Mouse (Mus musculus): ENCODE measurements around the gene Susd1.

- no peak for TF ChIP-seq KAT2A (conservative IDR thresholded peaks at IDR 0.05; ENCODE audit: low read depth, low read length)
- TF ChIP-seq POLR2A (IDR thresholded peaks at IDR 0.05; ENCODE audit: control insufficient read depth in 1 of 2, insufficient read depth in 1 of 2, low read depth in 1 of 2, low read length in 2 of 2, poor library complexity in 1 of 2), result no peak
- no peak for TF ChIP-seq MAZ (IDR thresholded peaks at IDR 0.05; ENCODE audit: low read depth, low read length)
- no peak for TF ChIP-seq CTCF (IDR thresholded peaks at IDR 0.05 in 2 of 3, conservative IDR thresholded peaks at IDR 0.05 in 1 of 3; ENCODE audit: control insufficient read depth in 1 of 3, insufficient read depth in 1 of 3, low read depth in 2 of 3, low read length in 3 of 3, poor library complexity in 1 of 3, severe bottlenecking in 1 of 3)
- TF ChIP-seq RCOR1 (IDR thresholded peaks at IDR 0.05; ENCODE audit: low read depth, low read length), result no peak
- TF ChIP-seq BHLHE40 (IDR thresholded peaks at IDR 0.05; ENCODE audit: borderline replicate concordance, low read depth, low read length), result no peak
- no peak for TF ChIP-seq USF1 (IDR thresholded peaks at IDR 0.05; ENCODE audit: low read depth, low read length)
- no peak for TF ChIP-seq POLR2AphosphoS5 (IDR thresholded peaks at IDR 0.05; ENCODE audit: borderline replicate concordance, low read depth, low read length)
Observed at GRCm38 (mm10) chr4:59383791-59384190, 54.6 kb downstream of the Susd1 start.

Data from MEL (cell line).